Mouse (Mus musculus) megakaryocyte progenitor cell, adult 5-6 weeks (primary cell): ENCODE results near the gene Cand1. TPM values are rescaled to one million over a fixed set of nuclear protein-coding genes. Genes with fewer than 3 reads are reported as not detected.

ENCODE experiments used
- ATAC-seq: replicated peaks from 2 replicates; pipeline ENCODE4 v1.8.0; 2016; ENCODE audit warnings: mild to moderate bottlenecking, moderate TSS enrichment, inconsistent platforms; ENCODE audit not compliant: poor library complexity
- total RNA-seq, 2 experiments: library from RNA; stranded (forward) in 1 of 2; stranded (reverse) in 1 of 2; fragments of 157-497, 149-512 nt in 1 of 2; fragments of 200-1000 nt in 1 of 2; gene quantifications; 2 replicates each; pipeline versions ENCODE4 v1.2.3 to v1.2.4; 2015 to 2017

The Cand1 gene
- total RNA-seq, 2 experiments from 2014 or later = 39.0 to 74.5 TPM

GRCm38 (mm10) chr10:119212443-119212842, 27.4 kb downstream of the Cand1 start:
- ATAC-seq = no peak

DNA sequence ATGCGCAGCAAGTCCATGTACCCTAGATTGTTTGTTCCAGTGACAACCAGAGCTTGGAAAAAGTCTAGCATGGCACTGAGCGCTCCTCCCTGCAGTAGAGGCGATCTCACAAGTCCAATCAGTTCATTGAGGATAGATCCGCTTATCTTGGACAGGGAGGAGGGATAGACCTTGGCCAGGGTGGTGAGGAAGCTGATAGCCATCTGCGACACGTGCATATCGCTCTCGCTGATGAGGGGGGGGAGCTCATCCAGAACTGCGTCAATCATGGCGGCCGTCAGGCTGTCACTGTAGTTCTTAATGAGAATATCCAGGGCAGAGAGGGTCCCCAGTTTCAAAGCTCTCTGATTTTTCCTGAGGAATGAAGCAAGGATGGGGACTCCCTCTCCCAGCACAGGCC, 28.6 kb downstream of the Cand1 start:
- no peak for ATAC-seq

GRCm38 (mm10) chr10:119206309-119206932, 33.4 kb downstream of the Cand1 start:
- ATAC-seq = no peak

DNA sequence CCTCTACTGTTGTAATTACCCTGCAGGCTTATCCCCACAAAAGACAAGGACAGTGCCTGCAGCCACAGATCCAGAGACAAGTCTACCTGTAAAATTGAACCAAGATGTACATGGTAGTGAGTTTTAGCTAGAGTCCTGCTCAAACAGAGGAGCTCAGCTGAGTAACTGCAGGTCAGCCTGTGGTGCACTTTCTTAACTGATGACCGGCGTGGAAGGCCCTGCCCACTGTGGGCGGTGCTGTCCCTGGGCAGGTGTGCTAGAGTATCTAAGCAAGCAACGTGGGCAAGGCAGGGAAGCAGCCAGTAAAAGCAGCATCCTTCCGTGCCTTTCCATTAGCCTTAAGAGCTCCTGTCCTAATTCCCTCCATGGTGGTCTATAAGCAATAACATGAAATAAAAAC, 34.6 kb downstream of the Cand1 start:
- ATAC-seq = no peak

DNA sequence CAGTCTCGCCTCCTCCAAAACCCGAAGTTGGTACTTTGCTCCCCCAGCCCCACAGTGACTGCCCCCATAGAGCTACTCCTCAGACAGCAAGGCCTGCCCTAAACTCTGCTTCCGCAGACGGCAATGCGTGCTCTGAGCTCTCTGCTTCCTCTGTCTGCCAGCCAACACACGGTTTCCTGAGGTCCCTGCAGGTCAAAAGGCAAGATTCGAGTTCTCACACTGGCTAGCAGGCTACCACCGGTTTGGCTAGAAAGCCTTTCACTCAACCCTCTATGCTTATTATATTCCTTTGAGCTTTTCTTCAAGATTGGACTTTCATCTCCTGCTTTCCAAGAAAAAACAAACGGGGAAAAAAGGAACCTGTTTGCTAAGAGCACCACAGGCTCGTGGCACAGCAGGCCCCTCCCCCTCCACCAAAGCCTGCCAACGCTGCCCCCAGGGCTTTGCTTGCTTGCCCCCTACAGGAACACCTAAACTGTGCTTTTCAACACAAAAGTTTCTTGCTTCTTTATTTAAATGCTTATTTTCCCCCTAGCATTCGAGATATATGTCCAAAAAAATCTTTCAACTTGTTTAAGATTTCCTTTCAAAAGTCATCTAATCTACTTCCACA, 35.4 kb downstream of the Cand1 start:
- peak; percentile 73 for ATAC-seq

DNA sequence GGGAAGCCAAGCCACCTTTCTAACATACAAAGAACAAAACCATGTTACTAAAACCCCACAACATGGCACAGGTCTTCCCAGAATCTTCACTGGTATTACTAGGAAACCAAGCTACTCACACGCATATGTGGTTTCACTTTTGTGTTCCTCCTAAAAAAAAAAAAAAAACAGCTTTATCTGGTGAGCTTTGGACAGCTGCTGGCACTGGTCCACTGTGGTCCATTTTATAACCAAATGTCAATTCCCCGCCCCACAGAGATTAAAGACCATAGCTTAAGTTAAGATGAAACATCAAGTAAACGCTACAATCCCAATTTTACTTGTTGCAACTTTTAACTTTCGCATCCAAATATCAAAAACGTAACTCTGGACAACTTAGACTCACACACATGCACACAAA, 40.0 kb downstream of the Cand1 start:
- ATAC-seq = no peak

GRCm38 (mm10) chr10:119198186-119198880, 41.5 kb downstream of the Cand1 start:
- no peak for ATAC-seq

- no peak for ATAC-seq
Observed at GRCm38 (mm10) chr10:119197621-119198150, 42.2 kb downstream of the Cand1 start.

- peak; percentile 72 for ATAC-seq
Observed at GRCm38 (mm10) chr10:119192598-119193372, 47.1 kb downstream of the Cand1 start.

DNA sequence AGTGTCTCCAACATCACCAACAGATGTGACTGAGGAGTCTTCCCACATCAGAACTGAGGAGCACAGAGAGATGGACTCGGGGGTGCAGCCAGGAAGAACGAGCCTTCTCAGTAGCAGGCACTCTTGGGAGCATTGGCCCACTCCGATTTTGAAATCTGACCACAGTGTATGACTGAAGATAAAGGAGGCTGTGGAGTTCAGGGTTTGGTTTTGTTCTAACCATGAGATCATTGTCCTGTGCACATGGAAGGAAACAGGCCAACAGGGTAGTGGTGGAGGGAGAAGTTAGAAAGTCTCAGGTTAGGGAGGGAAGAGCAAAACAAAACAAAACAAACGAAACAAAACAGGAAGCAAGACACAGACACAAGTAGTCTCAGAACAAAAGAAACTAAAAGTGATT, 52.1 kb downstream of the Cand1 start:
- ATAC-seq = peak; percentile 74

DNA sequence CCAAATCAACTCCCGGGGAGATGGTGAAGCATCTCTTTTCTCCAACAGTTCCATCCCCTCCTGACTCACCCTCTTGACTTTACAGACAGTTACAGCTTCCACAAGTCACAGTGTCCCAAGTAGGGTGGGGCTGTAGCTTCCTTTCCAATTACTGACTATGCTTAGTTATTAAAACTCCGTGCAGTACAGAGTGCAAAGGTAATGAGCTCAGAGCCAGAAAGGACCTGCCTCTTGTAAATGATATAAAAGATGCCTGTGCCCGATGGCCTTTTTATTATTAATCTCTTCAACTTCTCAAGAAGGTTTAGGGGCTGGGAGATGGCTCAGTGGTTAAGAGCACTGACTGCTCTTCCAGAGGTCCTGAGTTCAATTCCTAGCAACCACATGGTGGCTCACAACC, 70.2 kb downstream of the Cand1 start:
- ATAC-seq = no peak

DNA sequence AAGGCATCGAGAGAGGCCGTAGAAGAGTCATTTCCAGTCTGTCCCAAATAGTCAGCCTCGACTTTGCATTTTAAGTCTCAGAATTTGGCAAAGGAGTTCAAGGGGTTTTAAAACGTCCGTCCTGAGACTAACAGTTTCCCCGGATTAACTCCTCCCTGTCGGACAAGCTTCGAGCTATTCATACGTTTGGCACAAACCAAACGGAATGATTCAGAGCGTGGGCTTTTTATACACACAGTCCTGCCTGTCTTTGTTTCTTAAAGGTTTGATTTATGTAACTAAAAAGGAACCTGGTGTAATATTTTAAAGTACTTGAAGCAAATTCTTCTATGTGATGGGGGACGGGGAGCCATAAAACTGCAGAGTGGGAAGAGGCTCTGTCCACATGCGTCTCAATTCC, 70.6 kb downstream of the Cand1 start:
- no peak for ATAC-seq

DNA sequence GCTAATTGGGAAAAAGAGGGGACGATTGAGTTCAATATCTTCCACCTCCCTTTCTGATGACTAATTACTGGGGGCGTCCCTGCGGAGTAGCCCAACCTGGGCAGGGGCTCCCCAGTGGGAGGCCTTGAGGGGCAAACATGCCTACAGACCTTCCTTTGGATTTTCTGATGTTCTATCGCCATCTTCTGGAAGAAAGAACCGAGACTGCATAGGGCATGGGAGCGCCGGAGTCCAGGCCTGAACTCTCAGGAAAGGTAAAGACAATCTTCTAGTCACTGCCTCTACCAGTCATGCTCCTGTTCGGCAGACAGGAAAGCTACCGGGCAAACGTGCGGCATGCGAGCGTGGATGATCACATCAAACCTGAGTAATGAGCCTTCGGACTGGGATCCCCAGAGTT, 71.1 kb downstream of the Cand1 start:
- peak; percentile 46 for ATAC-seq

- ATAC-seq = no peak
Observed at GRCm38 (mm10) chr10:119167858-119168257, 72.0 kb downstream of the Cand1 start.

DNA sequence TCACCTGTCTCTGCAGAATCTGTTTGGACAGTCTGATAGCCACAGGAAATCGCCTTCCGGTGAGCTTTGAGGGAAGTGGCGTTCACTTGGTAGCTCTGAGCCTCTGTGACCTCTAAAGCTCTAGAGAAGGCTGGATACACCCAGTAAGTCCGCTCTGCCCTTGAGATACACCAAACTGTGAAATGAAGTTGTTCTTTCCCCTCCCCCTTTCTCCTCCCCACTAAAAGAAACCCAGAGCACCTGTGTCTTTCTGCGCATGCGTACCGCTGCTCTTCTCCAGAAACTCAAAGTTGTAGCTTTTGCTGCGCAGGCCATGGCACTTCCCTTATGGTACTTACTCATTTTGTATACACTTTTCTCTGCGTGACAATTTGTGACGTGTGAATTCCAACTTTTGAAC, 74.8 kb downstream of the Cand1 start:
- no peak for ATAC-seq

GRCm38 (mm10) chr10:119161820-119162382, 78.0 kb downstream of the Cand1 start:
- ATAC-seq = no peak

DNA sequence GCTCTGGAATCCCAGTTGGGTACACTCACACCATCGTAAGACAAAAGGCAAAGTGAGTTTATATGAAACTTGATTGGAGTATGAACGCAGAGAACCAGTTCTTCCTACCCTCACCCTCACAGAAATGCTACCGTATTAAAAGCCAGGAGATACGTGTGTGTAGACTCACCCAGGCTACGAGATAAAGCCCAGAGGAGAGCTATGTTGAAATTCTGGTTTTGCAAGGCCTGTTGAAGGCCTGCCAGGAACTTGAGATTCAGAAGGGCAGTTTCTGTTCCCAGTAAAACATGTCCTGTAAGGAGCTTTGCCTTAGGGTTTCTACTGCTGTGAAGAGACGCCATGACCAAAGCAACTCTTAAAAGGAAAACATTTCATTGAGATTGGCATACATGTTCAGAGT, 79.7 kb downstream of the Cand1 start:
- no peak for ATAC-seq

DNA sequence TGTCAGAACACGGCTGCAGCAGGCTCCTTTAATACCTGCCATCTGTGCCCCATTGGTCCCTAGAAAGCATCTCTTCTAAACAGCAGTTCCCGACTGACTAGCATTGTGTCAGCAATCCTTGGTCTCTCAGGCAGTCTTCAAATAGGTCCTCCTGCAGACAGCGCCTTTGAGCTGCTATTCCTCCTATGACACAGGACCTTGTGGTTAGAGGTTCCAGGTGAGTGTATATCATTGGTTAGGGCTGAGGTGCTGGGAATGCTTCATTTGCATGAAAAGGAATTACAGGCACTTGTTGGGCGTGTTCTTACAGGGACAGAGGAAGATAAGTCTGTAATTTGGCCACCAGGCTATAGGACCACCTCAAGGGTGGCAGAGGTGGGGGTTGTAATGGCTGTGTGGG, 90.6 kb downstream of the Cand1 start:
- ATAC-seq = no peak
